Mouse (Mus musculus) lung, postnatal 4 days (tissue): ENCODE results near the gene Lhx3.

Source experiments
- DNase-seq, 2 experiments: peaks; one replicate each; pipeline ENCODE4 v3.0.0; 2021

The Lhx3 gene

DNA sequence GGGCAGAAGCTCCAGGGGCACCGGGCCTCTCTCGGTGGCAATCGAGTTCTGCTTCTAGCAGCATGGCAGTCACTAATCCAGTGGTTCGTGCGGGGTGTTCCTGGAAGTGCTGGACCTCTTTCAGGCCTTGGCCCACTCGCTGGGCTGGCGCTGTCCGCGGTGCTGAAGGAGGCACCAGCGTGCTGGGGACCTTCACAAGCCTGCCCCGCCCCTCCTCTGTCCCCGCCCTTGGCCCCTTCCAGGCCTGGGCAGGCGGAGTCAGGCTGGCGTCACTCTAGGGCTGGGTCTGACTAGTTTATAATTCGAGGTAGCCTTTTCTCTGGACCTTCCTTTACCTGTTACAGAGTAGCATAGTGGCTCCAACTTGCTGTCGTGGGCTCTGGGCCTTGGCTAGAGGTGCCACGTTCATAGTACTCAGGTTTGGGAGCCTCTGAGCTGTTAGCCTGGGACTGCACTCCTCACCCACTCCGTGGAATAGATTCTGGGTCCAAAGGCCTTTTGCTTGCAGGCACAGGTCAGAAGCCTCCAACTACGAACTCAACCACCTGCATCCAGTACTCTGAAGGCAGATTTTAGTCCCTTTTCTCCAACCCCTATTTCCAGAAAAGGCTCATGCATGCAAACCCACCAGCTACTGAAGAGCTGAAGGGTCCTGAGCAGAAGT, at the start of gene Lhx3:
Lhx3 (minus strand) TSS at position 164 of the 664 bp plus-strand sequence.
- DNase-seq: peak; percentile 91 to 92

DNA sequence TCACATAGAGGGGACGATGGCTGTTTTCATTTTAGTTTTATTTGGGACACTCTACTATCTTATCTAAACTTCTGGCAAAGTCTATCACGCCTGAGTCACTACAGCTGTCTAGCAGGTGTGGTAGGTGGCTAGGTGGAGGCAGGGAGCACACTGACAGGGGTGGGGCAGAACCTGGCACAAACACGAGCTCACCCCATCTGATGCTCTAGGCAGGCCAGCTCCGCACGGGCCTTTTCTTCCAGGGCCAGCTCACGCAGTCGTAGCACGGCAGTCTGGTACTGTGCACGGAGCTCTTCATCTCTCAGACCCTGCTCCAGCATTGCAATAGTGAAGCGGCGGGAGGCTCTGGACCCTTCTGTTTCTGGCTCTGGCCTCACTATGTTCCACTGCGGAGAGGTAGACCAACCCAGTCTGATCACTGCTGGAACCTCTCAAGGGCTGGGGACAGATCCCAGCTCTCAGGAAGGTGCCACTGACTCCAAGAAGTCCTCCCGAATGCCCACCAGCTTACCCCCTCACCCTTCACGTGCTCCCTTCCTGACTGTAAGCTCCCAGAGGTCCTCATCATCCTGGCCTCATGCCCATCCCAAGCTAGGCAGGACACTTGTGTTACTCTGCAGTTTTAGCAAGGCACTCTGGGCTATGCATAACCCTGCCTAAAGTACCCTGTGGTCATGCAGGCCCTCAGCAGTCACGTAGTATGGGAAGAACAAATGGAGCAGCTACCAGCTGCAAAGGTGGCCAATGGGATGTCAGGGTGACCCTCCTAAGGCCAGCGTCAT, 49.4 kb upstream of the Lhx3 start:
- DNase-seq: no peak

DNA sequence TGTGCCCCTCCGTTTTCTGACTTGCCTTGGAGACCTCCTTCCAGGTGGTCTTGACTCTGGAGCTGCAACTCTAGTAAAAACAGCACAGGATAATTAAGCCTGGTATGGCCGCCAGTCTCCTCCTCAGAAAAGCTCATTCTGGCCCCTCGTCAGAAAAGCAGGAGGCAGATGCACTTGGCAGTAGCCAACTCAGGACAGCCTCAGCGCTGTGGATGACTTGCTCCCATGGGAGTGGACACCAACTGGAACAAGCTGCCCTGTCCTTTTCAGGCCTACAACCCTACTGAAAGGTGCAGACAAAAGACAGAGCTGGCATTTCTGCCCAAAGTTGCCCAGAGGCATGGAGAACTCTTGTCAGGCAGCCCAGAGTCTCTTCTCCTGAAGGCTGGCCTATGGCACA, 46.7 kb upstream of the Lhx3 start:
- DNase-seq: no peak

DNA sequence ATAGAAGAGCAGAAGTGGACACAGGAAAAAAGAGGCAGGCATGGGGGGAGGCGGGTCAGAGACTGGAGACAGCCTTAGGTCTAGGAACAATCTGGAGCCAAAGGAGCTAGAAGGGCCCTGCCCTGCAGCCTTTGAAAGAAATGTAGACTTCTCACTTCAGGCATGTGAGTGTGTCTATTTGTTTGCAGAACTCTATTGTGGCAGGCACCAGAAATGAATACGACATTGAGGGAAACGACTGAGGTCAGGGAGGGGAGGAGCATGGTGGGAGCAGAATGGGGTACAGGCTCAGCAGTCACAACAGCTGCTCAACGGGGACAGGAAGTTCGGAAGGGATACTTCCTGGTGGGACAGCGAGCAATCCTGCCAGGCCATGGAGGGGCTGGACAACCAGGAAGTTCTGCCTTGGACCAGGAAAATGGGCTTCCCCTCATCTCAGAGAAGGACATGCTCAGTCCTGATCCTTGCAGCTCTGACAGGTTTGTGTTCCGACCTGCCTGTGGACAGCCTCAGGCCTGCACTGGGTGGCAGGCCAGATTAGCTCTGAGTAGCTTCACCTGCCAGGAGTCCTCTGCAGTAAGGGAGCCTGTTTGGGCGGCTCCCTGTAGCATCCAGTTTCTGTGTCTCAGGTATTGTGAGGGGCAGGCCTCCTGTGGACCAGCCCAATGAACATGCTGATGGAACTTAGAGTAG, 44.6 kb upstream of the Lhx3 start:
- no peak for DNase-seq

DNA sequence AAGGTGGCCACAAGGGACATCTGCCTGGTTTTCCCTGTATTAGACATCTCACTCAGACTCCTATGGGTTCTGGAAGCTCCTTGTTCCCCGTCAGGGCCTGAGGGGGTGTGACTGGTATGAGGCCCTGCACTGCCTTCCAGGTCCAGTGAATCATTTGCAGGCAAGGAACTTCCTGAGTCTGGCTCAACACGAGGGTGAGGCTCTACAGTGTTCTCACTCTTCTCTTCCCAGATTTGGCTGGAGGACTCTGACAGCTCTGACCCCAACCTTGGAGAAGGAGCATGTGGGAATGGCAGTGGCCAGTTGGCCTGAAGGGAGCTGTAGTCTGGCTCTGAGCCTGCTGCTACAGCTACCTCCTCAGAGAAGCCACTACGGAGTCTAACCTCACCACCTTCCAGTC, 39.4 kb upstream of the Lhx3 start:
- DNase-seq: peak in 1 of 2 experiments; percentile 37

DNA sequence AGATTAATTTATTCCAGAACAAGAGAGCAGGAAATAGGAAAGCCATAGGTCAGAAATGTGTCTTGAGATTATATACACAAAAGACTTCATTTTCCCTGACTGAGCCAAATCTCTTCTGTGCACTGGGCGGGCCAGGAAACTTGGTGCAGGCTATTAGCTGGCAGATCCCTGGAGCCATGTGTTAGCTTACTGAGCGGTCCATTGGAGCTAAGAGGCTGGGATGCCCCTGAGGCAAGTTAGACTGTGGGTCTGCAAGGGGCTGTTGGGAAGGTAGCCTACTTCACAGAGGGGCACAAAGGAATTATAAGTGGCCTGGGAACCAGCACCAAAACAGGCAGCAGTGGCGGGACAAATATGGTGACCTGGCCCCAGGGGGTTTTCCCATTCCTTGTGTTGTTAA, 32.8 kb upstream of the Lhx3 start:
- peak; percentile 31 to 73 for DNase-seq

DNA sequence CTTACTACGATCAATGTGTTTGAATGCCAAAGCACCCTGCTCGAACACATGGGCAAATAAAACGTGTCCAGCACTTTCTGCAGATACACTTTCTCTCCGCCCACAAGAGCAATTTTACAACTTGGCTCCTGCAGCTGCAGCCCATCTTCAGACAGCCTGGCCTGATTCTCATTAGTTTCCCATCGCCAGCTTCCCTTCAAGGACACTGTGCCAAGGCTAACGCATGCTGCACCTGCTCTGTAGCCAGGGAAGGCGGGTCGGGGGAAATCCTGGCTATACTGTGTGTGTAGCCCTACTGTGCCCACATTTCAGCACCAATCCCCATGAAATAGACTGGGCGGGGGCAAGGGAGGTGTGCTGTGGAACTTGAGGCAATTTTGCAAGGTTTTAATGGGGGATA, 32.2 kb upstream of the Lhx3 start:
- peak; percentile 52 to 81 for DNase-seq

DNA sequence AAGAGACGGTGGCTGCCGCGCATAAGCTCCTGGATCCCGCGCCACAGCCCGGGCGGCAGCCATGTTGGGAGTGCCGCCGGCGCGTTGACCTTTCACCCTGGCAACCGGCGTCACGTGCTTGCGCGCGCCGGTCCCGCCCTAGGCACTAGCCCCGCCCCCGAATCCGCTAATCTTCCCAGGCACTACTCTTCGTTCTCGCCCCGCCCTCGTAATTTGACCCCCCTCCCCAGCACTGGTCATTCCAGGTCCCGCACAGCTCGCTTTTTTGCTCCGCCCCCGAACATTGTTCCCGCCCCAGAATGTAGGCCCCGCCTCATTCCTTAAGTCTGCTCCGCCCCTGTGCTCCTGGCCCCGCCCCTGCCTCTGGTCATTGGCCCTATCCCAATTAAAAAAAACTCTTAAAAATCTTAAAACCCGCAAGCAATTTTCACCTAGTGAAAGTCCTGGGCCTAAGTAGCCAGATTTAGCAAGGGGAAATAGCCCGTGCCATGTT, 29.2 kb upstream of the Lhx3 start, which contains the start of gene Qsox2:
Qsox2 (minus strand) TSS at position 236 of the 493 bp plus-strand sequence.
- peak; percentile 95 to 96 for DNase-seq

DNA sequence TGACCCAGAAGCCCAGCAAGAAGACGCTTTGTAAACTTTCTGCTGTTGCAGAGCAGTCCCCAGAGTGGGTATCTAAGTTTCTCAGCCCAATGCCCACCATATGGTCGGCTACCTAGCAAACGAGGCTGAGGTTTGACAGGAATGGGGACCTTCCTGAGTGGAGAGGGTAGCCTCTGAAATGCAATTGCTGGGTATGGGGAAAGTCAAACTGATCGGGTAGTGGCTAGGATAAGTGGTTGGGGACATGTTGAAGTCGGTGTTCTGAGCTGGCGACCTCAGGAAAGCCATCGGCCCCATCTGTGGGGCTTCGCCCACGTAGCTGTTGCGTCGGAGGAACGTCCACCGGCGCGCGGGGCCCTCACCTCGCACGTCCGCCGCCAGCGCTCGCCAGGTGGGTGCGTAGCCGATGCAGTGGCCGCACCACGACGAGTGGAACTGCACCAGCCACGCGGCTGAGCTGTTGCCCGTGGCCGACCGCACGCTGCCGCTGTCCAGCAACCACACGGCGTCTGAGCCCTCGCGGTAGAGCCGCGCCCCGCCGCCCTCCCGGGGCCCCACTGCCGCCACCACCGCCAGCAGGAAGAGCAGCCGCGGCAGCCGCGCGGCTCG, 28.7 kb upstream of the Lhx3 start:
- DNase-seq: no peak

DNA sequence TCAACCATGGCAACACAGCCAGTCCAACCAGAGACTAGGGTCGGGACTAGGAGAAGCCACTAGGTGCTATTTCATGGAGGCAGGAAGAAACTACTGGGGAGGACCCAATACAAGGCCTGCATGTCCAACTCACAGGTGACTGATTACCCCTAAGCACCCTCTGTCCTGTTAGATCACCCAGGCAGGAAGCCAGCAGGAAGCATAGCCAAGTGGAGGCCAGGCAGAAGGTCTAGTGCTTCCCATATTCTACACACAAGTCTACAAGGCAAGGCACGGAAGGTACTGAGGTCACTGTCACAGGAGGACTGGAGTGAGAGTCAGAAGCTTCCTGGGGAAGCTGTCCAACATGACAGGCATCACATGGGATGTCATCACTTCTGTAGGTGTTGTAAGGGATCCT, 26.7 kb upstream of the Lhx3 start:
- DNase-seq: no peak

DNA sequence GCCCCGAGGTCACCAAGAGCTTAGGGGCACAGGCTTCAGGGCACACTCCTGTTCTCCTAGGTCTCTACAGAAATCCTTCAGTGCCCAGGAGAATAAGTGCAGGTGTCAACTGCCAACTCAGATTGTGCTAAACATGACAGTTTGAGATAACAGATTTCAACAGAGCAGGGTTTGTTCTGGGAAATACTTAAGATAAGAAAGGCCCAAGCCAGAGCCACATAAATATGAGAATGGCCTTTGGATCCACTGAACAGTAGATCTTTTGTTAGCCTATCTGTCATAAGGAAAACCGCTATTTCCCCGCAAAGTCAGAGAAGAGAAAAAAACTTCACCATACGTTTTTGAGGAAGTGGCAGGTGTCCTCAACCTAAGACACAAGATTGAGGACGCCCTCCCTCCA, 26.2 kb upstream of the Lhx3 start:
- DNase-seq: no peak

DNA sequence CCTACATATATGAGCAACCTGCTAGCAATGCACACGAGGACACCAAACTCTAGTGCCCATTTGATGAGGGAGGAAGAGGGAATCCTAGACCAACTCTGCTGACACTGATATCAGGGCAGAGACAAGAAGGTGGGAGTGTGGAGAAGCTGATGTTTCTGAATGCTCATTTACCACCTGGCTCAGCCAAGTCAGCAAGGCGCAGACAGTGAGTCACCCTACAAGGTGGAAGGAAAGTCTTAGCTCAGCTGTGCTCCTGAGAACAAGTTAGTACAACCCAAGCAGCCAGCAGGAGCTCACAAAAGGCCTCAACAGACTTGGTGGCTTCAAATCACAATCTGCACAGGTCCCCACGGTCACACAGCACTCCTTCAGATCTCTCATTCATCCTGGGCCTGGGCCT, 23.3 kb upstream of the Lhx3 start:
- no peak for DNase-seq

DNA sequence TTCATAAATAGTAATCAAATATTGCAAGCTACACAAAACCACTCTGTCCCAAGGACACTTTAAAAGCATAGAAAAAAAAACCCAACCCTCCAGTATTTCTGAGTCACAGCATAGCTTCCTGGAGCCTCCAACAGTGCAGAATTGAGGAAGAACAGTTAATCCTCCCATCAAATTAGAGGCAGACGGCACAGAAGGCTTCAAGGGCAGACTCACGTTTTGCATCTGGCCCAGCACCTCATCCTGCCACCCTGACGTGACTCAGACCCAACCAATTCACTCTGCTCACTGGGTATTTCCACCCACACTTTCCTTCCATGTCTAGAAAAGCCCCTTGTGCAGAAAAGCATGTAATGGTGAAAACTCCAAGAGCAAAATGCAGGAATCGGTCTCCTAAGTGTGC, 22.2 kb upstream of the Lhx3 start:
- DNase-seq: no peak

DNA sequence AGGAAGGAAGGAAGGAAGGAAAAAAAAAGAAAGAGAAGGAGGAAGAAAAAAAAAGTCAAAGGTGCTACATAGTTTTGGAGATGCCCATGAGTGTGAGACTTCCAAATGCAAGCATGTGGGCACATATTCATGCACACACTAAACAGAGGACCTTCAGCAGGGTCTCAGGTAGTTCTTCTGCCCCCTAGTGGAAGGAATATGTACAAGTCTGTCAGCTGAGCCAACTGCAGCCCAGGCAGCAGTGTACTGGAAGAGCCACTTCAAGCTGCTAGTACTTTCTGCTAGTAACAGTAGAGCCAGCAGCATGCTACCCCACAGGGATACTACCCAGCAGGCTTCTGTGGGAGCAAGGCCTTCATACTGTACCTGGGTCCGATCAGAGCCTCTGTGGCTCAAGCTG, 19.7 kb upstream of the Lhx3 start:
- DNase-seq: peak in 1 of 2 experiments; percentile 55

DNA sequence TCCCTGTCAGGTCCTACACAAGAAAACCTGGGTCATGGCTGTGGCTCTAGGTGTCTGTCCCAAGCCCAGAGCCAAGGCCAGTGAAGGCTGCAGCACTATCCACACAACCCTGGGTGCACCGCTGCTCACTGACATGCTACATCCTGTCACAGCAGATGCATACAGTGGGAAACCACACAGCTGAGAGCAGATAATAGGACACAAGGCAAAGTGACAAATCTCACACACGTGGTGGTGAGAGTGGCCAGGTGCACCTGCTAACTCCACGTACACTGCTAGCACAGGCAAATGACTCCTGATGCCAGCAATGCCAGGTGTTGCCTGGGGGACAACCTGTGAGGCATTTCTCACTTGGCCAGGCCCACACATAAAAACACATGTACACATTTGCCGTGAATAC, 17.2 kb upstream of the Lhx3 start:
- DNase-seq: no peak

DNA sequence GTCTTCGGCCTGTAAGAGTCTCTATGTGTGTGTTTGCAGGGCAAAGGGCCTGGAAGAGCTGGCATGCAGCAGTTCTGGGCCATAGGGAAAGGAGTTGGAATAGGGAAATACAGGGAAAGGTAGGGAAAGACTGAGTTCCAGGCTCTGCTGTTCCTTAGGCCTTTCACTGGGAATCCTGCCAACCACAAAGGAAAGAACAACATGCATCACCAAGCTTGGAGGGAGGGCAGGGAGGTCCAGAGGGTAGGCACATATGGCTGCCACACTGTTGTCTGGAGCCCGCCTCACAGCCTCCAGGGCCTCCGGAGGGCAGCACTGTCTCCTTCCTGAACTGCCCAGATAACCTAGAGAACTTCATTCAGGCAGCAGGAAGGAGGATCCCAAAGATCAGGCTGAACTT, 15.9 kb upstream of the Lhx3 start:
- DNase-seq: no peak

DNA sequence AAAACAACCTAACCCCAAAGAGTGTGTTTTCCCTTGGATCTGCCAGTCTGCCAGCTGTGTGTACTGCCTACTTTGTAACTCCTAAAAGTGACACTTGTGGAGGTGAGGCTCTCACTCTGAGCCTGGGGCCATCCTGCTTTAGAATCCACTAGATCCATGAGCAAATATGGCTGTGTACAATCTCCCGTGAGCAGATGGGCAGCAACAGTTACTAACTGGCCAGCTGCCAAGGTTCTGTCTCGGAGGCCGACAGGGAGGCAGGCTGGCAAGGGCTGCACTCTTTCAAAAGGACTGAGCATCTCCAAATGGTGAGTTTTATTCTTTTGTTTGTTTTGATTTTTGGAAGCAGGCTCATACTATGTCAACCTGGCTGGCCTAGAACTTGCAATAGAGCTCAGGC, 6.4 kb upstream of the Lhx3 start:
- DNase-seq: no peak

DNA sequence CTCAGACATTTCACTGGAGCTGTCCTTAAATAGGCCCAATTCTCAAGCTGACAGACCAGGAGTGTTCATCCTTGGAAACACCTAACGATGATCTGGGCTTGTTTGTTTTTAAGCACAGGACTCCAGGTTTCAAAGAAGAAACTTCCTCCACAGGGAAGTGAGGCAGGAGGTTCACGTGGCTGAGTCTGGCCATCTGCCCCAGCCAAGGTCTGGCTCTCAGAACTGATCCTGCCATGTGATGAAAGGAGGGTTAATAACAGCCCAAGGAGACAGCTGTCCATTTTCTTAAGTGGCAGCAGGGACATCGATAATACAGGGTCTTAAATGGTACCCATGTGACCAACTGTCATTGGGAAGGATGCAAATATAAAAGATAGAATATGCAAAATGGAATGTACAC, 1.5 kb upstream of the Lhx3 start:
- DNase-seq: no peak

DNA sequence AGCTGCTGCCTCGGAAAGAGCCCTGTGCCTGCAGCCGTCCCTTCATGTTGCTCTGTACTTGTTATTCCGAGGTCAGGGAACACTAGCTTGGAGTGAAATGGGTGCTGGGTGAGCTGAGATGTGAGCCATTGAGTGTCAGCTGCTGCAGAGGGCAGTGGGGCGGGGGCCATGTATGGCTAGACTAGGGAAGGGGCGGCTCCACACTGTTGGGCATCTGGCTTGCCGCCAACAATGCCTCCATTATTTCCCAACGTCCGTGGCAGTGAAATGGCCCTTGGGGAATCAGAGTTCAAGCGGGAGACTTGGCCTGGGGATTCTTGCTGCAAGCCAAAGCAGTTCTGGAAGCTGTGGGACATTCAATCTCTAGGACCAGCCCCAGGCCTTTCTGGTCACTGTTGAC, 530 bp downstream of the Lhx3 start:
- no peak for DNase-seq

DNA sequence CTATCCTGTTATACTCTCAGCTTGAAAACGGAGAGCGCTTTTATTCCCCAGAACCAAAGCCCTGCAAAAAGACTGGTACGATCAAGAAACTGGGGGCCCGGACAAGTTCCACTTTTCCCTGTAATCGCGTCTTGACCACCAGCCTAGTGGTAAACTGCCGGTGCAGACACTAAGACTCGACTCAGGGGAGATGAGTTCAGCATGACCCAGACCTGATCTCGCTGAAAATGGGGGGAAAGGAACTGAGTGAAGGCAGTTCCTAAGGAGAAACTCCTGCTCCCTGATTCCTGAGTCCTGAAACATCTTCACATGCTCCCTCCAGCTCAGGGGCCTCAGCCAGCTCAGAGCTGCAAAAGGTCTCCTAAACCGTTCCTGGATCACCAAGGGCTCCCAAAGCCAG, 2.3 kb downstream of the Lhx3 start:
- no peak for DNase-seq

DNA sequence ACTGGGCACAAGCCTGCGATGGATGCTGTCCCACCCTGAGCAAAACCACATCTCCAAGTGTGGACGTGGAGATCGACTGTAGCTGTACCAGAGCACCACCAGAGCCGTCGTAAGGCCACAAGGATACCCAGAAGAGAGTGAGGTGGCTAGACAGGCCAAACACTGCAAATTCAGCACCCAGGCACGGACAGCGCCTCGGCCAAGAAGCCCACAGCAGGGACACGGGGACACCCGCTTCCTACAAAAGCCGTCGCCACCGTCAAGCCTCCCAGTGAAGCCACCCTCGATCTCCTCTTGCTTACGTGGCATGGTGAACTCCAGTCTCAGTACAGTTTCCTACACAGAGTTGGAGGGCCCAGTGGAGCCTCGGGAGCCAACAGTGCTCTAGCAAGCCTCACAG, 3.0 kb downstream of the Lhx3 start:
- DNase-seq: peak; percentile 49 to 53

DNA sequence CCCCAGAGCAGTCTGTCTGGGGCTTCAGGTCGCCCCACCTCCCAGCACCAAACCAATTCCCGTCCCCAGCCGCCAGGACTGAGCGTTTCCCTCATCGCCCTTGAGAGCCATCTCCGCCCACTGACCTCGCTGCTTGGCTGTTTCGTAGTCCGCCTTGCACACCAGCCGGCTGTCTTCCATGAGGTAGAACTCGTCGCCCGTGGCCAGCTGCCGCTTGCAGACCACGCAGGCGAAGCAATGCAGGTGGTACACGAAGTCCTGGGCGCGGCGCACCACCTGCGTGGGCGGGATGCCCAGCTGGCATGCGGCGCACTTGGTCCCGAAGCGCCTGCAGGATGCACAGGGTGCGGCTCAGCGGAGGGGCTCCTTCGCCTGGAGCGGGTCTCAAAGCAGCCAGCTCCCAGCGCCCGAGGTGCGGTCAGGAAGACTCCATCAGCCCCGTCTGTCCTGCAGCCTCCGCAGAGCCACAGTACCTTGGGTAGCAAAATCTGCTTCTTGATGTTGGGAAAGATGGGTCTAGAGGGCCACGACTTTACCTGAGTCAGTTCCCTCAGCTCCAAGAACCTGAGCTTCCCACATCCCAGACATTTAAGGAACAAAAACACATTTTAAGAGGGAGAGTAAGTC, 5.1 kb downstream of the Lhx3 start:
- DNase-seq: no peak
